Mouse (Mus musculus) embryonic facial prominence, embryonic 15.5 days (tissue): ENCODE measurements at regions not wholly inside any gene's neighbourhood (a gene's known extent, or its start where the extent isn't known, plus 50 kb on each side); places are given as distances from the start of the nearest gene placed in this dataset.

Experiments
- ATAC-seq: fragments of 200-750 bp; cut with Nextera tagmentation; 2 replicates; pipeline ENCODE4 v1.8.0; 2017; ENCODE audit warnings: low read depth, moderate TSS enrichment; ENCODE audit not compliant: insufficient number of reproducible peaks, low FRiP score, low TSS enrichment
- H3K27ac ChIP-seq: fragments of 300-500 bp; sonication (generic); replicated peaks from 2 replicates; pipeline ENCODE4 v1.5.1; 2015; ENCODE audit warnings: mild to moderate bottlenecking, inconsistent platforms
- H3K27me3 ChIP-seq: fragments of 300-500 bp; sonication (generic); 2 replicates; pipeline ENCODE4 v1.6.1; 2015; ENCODE audit warnings: inconsistent platforms
- H3K36me3 ChIP-seq: fragments of 300-500 bp; sonication (generic); 2 replicates; pipeline ENCODE4 v1.6.1; 2015; ENCODE audit warnings: mild to moderate bottlenecking, inconsistent platforms
- H3K4me1 ChIP-seq: fragments of 300-500 bp; sonication (generic); 2 replicates; pipeline ENCODE4 v1.6.1; 2015; ENCODE audit warnings: inconsistent platforms
- H3K4me2 ChIP-seq: fragments of 300-500 bp; sonication (generic); replicated peaks from 2 replicates; pipeline ENCODE4 v1.6.1; 2015; ENCODE audit warnings: mild to moderate bottlenecking, inconsistent platforms
- H3K4me3 ChIP-seq: fragments of 300-500 bp; sonication (generic); replicated peaks from 2 replicates; pipeline ENCODE4 v1.5.1; 2015; ENCODE audit warnings: mild to moderate bottlenecking, inconsistent platforms
- H3K9ac ChIP-seq: fragments of 300-500 bp; sonication (generic); 2 replicates; pipeline ENCODE4 v1.6.1; 2015; ENCODE audit warnings: inconsistent platforms
- H3K9me3 ChIP-seq: fragments of 300-500 bp; sonication (generic); replicated peaks from 2 replicates; pipeline ENCODE4 v1.6.1; 2016; ENCODE audit warnings: inconsistent platforms
- WGBS: fragments of 180-500 bp; shearing (Covaris S2); methylation state at CpG from one replicate; pipeline ENCODE4 v1.1.7; 2015; 5-methylcytosine and 5-hydroxymethylcytosine counted together

- H3K36me3 ChIP-seq, result no peaks in the 10 kb centered on the region
- no peak for ATAC-seq
- H3K4me2 ChIP-seq, result no peak overlapping the region
- H3K27ac ChIP-seq, result no peak overlapping the region
- WGBS, result 87% methylated on average over 4 of the region's 4 CpGs
- H3K4me1 ChIP-seq, result no peaks in the 10 kb centered on the region
- no peak overlapping the region for H3K9ac ChIP-seq
- no peak overlapping the region for H3K4me3 ChIP-seq
- H3K27me3 ChIP-seq, result no peaks in the 10 kb centered on the region
- H3K9me3 ChIP-seq, result no peaks in the 10 kb centered on the region
Observed at GRCm38 (mm10) chr10:98792019-98792741, 122.0 kb upstream of the Atp2b1 start.

GRCm38 (mm10) chr10:98793926-98794536, 120.2 kb upstream of the Atp2b1 start:
- 69% methylated on average over 9 of the region's 9 CpGs for WGBS
- no peaks in the 10 kb centered on the region for H3K36me3 ChIP-seq
- no peaks in the 10 kb centered on the region for H3K9me3 ChIP-seq
- no peak overlapping the region for H3K4me3 ChIP-seq
- no peak overlapping the region for H3K27ac ChIP-seq
- H3K9ac ChIP-seq, result no peak overlapping the region
- no peaks in the 10 kb centered on the region for H3K27me3 ChIP-seq
- no peak overlapping the region for H3K4me2 ChIP-seq
- ATAC-seq, result no peak
- no peaks in the 10 kb centered on the region for H3K4me1 ChIP-seq

- WGBS, result 88% methylated on average over 3 of the region's 3 CpGs
- ATAC-seq, result no peak
- no peaks in the 10 kb centered on the region for H3K9me3 ChIP-seq
- no peak overlapping the region for H3K9ac ChIP-seq
- H3K27me3 ChIP-seq, result no peaks in the 10 kb centered on the region
- H3K4me1 ChIP-seq, result no peaks in the 10 kb centered on the region
- no peak overlapping the region for H3K4me2 ChIP-seq
- no peaks in the 10 kb centered on the region for H3K36me3 ChIP-seq
- H3K4me3 ChIP-seq, result no peak overlapping the region
- no peak overlapping the region for H3K27ac ChIP-seq
Observed at GRCm38 (mm10) chr10:98796016-98796415, 118.2 kb upstream of the Atp2b1 start.

GRCm38 (mm10) chr10:98798634-98799415, 115.4 kb upstream of the Atp2b1 start:
- H3K9me3 ChIP-seq, result no peaks in the 10 kb centered on the region
- H3K9ac ChIP-seq, result no peak overlapping the region
- no peak overlapping the region for H3K4me2 ChIP-seq
- H3K27me3 ChIP-seq, result no peaks in the 10 kb centered on the region
- WGBS, result 70% methylated on average over 6 of the region's 6 CpGs
- ATAC-seq, result no peak
- H3K27ac ChIP-seq, result no peak overlapping the region
- no peaks in the 10 kb centered on the region for H3K36me3 ChIP-seq
- H3K4me1 ChIP-seq, result no peaks in the 10 kb centered on the region
- no peak overlapping the region for H3K4me3 ChIP-seq

- no peaks in the 10 kb centered on the region for H3K9me3 ChIP-seq
- no peak overlapping the region for H3K4me3 ChIP-seq
- H3K27ac ChIP-seq, result no peak overlapping the region
- H3K27me3 ChIP-seq, result no peaks in the 10 kb centered on the region
- 76% methylated on average over 3 of the region's 3 CpGs for WGBS
- H3K4me1 ChIP-seq, result no peaks in the 10 kb centered on the region
- H3K36me3 ChIP-seq, result no peaks in the 10 kb centered on the region
- no peak overlapping the region for H3K4me2 ChIP-seq
- no peak for ATAC-seq
- H3K9ac ChIP-seq, result no peak overlapping the region
Observed at GRCm38 (mm10) chr10:98799830-98800229, 114.4 kb upstream of the Atp2b1 start.

- Histone ChIP-seq H3K9ac (no peak overlapping the region), H3K27ac (no peak overlapping the region), H3K4me2 (no peak overlapping the region), H3K27me3 (no peaks in the 10 kb centered on the region), H3K36me3 (no peaks in the 10 kb centered on the region), H3K4me3 (no peak overlapping the region), H3K9me3 (no peaks in the 10 kb centered on the region), H3K4me1 (no peaks in the 10 kb centered on the region)
- no peak for ATAC-seq
- 53% methylated on average over 8 of the region's 8 CpGs for WGBS
Observed at GRCm38 (mm10) chr10:98800949-98801348, 113.3 kb upstream of the Atp2b1 start.

- no peak for ATAC-seq
- peaks cover 9% of the 10 kb centered on the region; the same call in 1 of the 2 replicates for H3K4me1 ChIP-seq
- WGBS, result 97% methylated on average over 1 of the region's 1 CpGs
Observed at GRCm38 (mm10) chr10:98805013-98805412, 109.2 kb upstream of the Atp2b1 start.

GRCm38 (mm10) chr10:98806798-98807535, 107.2 kb upstream of the Atp2b1 start:
- Histone ChIP-seq H3K4me2 (peak overlapping the region; percentile 44), H3K27ac (0 out of 2 replicates have a peak overlapping the region, but pooled peaks have one; percentile 2), H3K36me3 (no peaks in the 10 kb centered on the region), H3K4me1 (peaks cover 9% of the 10 kb centered on the region; the same call in 1 of the 2 replicates), H3K9me3 (no peaks in the 10 kb centered on the region), H3K9ac (no peak overlapping the region), H3K4me3 (peak overlapping the region; percentile 24), H3K27me3 (no peaks in the 10 kb centered on the region)
- ATAC-seq, result no peak
- WGBS, result 41% methylated on average over 19 of the region's 19 CpGs

More at GRCm38 (mm10) chr10:98805013-98805412, 109.2 kb upstream of the Atp2b1 start:
- Histone ChIP-seq H3K9ac (no peak overlapping the region), H3K4me3 (no peak overlapping the region), H3K36me3 (no peaks in the 10 kb centered on the region), H3K27ac (no peak overlapping the region), H3K4me2 (no peak overlapping the region), H3K27me3 (no peaks in the 10 kb centered on the region), H3K9me3 (no peaks in the 10 kb centered on the region)

- no peak overlapping the region for H3K4me2 ChIP-seq
- no peak for ATAC-seq
- no peak overlapping the region for H3K27ac ChIP-seq
- no peak overlapping the region for H3K9ac ChIP-seq
- no peaks in the 10 kb centered on the region for H3K36me3 ChIP-seq
- H3K4me1 ChIP-seq, result peaks cover 9% of the 10 kb centered on the region; the same call in 1 of the 2 replicates
- no peak overlapping the region for H3K4me3 ChIP-seq
- no peaks in the 10 kb centered on the region for H3K9me3 ChIP-seq
- H3K27me3 ChIP-seq, result no peaks in the 10 kb centered on the region
- whole genome bisulfite sequencing, result 83% methylated on average over 4 of the region's 4 CpGs
Observed at GRCm38 (mm10) chr10:98808644-98809043, 105.6 kb upstream of the Atp2b1 start.

- Histone ChIP-seq H3K27ac (no peak overlapping the region), H3K36me3 (no peaks in the 10 kb centered on the region), H3K4me1 (no peaks in the 10 kb centered on the region), H3K9me3 (no peaks in the 10 kb centered on the region), H3K4me2 (no peak overlapping the region), H3K9ac (no peak overlapping the region), H3K27me3 (no peaks in the 10 kb centered on the region), H3K4me3 (no peak overlapping the region)
- WGBS, result 86% methylated on average over 5 of the region's 5 CpGs
- ATAC-seq, result no peak
Observed at GRCm38 (mm10) chr10:98829051-98829450, 85.2 kb upstream of the Atp2b1 start.

- Histone ChIP-seq H3K9me3 (no peaks in the 10 kb centered on the region), H3K27me3 (no peaks in the 10 kb centered on the region), H3K36me3 (no peaks in the 10 kb centered on the region), H3K27ac (no peak overlapping the region), H3K4me3 (no peak overlapping the region), H3K4me2 (no peak overlapping the region), H3K9ac (no peak overlapping the region), H3K4me1 (no peaks in the 10 kb centered on the region)
- ATAC-seq, result no peak
- WGBS, result 86% methylated on average over 7 of the region's 7 CpGs
Observed at GRCm38 (mm10) chr10:98831488-98831887, 82.7 kb upstream of the Atp2b1 start.
